Mouse (Mus musculus): ENCODE results near the gene Gm5414.

Gene Gm5414

GRCm38 (mm10) chr15:101627884-101628283 is at the start of gene Gm5414:
Gene Gm5414 (minus strand): TSS chr15:101628188.
- no peak for DNase-seq

- no peak for DNase-seq
Observed at GRCm38 (mm10) chr15:101675978-101676377, 48.0 kb upstream of the Gm5414 start.

GRCm38 (mm10) chr15:101652736-101653265 is 24.8 kb upstream of the Gm5414 start:
- no peak for DNase-seq

- no peak for DNase-seq
Observed at GRCm38 (mm10) chr15:101647280-101647679, 19.3 kb upstream of the Gm5414 start, which contains the start of gene Gm5478. Gene Gm5478 (minus strand): TSS chr15:101647380.

- no peak for DNase-seq
Observed at GRCm38 (mm10) chr15:101599123-101599522, 28.9 kb downstream of the Gm5414 start.

GRCm38 (mm10) chr15:101588216-101588615 is 39.8 kb downstream of the Gm5414 start:
- no peak for DNase-seq

- no peak for DNase-seq
Observed at GRCm38 (mm10) chr15:101584456-101584855, 43.5 kb downstream of the Gm5414 start.

- no peak for DNase-seq
Observed at GRCm38 (mm10) chr15:101583211-101583965, 44.6 kb downstream of the Gm5414 start.

- DNase-seq: no peak
Observed at GRCm38 (mm10) chr15:101581701-101582100, 46.3 kb downstream of the Gm5414 start.

GRCm38 (mm10) chr15:101575506-101575905 is 52.5 kb downstream of the Gm5414 start:
- DNase-seq: no peak

Measured in kidney, postnatal 14 days (tissue).